Mouse (Mus musculus): Measurements from ENCODE around the gene Rac2. TPM values are rescaled to one million over a fixed set of nuclear protein-coding genes. Genes with fewer than 3 reads are reported as not detected.
A peak's percentile ranks its signal among the peaks of the same experiment; 100 is the strongest.

Gene Rac2
- total RNA-seq, 4 experiments from 2014 or later: 1.1 to 1.3 TPM; not detected in 2

DNA sequence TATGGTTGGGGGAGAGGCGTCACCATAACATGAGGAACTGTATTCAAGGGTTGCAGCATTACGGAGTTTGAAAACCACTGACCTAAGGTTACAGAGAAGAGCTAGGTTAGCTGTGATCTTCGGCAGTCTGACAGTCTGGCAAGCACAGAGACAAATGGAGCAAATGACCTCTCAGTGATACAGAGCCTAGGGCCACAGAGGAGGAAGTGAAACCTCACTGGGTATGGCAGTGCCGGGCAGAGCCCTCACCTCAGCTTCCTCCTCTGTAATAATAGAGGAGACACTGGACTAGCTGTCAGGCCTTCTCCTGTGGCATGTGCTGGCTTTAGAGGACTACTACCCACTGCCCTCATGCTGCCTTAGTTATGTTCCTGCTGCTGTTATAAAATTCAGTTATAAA, 16.3 kb upstream of the Rac2 start:
- DNase-seq (ENCODE audit: low spot score in 2 of 2): no peak

- no peak for DNase-seq (ENCODE audit: low spot score in 2 of 2)
Observed at GRCm38 (mm10) chr15:78588049-78588448, 15.5 kb upstream of the Rac2 start.

DNA sequence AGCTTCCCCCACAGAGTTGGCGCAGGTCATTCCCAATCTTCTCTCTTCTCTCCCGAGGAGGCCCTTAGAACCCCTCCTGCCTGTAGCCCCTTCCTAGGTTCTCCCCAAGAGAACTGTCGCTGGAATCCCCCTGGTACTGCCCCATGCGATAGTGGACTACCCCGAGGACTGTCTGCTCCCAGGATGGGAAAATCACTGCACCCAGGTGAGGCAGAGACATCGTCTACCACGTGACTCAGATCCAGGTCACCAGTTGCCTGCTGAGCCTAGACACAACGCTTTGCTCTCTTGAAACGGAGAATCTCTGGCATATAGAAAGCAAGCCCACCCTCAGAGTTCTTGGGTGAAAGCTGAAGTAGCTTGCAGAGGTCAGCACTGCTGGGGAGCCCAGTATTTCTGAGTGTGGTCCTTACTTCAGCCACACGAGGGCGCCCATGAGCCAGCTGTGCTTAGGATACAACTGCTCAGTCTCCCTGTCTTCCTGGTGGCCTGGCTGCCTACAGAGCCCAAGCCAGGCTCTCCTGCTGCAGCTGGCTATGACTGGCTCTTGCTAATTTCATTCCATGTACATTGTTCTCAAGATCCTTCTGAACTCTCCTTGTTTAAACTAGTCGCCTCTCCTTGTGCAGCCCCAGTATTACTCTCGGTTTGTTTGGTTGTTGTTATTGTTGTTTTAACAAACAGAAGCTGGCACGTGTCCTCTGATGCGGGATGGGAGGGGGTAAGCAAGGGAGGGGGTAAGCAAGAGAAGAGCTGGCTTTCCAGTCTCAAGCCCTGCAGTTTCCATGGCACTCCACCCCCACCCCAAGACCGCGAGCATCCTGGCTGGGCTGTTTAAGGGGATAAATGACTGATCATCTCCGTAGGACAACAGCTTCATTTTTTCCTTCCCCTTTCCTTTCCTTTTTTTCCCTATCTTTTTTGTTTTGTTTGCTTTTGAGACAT, 14.7 kb upstream of the Rac2 start:
- DNase-seq (ENCODE audit: low spot score in 2 of 2): peak; percentile 62 to 67

DNA sequence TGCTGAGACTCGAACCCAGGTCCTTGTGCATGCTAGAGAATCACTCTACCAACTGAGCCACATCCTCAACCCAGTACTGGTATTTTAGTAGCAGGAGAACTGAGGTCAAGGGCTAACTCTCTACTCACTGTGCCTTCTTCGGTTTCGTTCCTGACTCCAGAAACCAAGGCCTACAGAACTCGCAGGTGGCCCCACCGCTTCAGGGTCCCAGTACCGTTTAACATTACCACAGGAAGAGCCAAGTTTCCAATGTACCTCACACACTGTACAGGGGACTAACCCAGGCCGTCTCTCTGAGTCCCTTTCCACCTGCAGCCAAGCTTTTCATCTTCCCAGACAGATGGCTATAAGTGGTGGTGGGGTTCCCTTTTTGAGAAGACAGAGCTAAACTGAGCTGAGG, 12.8 kb upstream of the Rac2 start:
- DNase-seq (ENCODE audit: low spot score in 2 of 2): no peak

DNA sequence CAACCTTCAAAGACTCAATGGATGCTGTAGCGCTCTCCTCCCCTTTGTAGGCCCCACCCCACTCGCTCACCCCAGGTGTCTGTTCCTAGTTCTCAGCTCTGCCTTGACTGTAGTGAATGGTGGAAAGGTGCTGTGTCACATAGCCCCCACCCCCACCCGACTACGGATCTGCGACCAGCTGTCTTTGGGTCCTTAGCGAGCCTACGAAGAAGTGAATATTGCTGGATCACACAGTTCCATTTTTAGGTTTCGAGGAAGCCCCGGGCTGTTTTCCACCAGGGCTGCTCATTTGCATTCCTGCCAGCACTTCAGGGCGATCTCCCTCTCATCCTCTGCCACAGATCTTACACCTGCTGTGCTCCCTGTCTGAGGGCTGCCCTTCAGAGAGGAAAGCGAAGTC, 10.8 kb upstream of the Rac2 start:
- peak; percentile 63 to 72 for DNase-seq (ENCODE audit: low spot score in 2 of 2)

DNA sequence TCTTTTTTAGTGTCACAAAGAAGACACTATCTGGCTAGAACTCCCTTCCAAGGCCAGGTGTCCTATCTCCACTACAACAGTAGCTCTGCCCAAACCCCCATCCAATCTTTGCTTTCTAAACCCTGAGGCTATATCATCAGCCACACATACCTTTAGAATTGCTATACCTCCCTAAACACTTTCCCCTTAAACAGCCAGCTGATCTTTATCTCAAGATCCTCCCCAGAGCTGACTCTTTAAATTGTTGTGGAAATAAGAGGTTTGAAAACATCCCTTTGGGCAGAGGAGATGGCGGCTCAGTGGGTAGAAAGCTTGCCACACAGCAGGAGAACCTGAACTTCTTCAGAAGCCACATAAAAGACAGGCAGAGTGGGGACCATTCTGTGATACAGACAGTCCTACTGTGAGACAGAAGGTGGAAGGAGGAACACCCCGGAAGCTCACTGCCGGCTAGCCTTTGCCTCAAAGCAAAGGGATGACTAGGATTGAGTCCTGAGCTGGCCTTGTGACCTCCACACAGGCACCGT, 3.8 kb upstream of the Rac2 start:
- no peak for DNase-seq (ENCODE audit: low spot score in 2 of 2)

GRCm38 (mm10) chr15:78572270-78572600, 348 bp downstream of the Rac2 start:
- no peak for DNase-seq (ENCODE audit: low spot score in 2 of 2)

DNA sequence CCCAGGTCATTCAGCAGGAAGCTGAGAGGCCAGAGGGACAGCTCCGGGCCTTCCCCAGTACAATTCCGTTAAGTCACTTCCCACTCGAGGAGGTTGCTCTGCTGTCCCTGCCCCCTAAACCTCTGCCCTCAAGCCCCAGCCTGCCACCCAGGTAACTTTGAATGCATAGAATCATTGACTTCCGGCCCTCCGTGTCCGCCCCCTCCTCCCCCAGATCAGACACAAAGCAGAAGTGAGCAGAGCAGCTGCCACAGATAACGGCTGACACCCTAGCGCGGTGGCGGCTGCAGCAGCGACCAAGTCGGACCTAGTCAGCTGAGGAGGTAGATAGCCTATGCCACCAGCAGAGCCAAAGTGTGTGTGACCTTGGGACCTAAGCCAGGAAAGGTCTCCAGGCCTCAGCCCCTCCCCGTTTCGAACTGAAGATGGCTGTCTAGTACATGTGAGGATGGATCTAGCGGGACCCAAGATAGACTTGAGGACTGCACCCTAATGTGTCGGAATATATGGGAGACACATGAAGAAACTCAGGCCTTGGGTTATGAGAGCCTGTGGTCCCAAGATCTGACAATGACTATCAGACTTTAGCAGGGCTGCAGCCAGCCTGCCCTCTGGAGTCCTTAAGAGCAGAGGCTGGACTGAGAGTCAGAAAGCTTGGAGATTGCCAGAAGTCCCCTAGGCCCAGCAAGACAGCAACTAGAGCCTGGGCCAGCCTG, 871 bp downstream of the Rac2 start:
- no peak for DNase-seq (ENCODE audit: low spot score in 2 of 2)

- no peak for DNase-seq (ENCODE audit: low spot score in 2 of 2)
Observed at GRCm38 (mm10) chr15:78570170-78570569, 2.4 kb downstream of the Rac2 start.

DNA sequence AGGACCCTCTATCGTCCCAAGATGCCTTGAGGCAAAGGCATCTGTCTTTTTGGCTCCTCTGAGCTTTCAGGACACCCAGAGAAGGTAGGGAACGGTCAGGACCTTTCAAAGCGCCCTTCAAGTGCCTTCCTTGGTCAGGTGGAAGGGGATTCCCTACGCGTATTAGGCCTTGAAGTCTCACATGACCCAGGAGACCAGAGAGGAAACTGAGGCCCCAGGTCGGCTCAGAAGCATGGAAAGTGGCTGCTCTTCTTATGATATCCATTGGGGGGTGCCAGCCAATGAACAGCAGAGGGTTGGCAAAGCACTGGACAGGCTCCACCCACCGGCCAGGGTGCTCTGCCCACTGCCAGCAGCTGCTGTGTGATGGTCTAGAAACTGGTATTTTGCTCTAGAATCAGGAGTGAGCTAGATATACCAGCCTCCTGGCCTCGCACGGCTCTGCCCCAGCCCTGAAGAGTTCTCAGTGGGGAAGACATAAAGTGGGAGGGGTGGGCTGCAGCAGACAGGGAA, 4.9 kb downstream of the Rac2 start:
- no peak for DNase-seq (ENCODE audit: low spot score in 2 of 2)

- no peak for DNase-seq (ENCODE audit: low spot score in 2 of 2)
Observed at GRCm38 (mm10) chr15:78564764-78565435, 7.7 kb downstream of the Rac2 start.

GRCm38 (mm10) chr15:78563937-78564336, 8.6 kb downstream of the Rac2 start:
- no peak for DNase-seq (ENCODE audit: low spot score in 2 of 2)

GRCm38 (mm10) chr15:78563344-78563743, 9.2 kb downstream of the Rac2 start:
- no peak for DNase-seq (ENCODE audit: low spot score in 2 of 2)

DNA sequence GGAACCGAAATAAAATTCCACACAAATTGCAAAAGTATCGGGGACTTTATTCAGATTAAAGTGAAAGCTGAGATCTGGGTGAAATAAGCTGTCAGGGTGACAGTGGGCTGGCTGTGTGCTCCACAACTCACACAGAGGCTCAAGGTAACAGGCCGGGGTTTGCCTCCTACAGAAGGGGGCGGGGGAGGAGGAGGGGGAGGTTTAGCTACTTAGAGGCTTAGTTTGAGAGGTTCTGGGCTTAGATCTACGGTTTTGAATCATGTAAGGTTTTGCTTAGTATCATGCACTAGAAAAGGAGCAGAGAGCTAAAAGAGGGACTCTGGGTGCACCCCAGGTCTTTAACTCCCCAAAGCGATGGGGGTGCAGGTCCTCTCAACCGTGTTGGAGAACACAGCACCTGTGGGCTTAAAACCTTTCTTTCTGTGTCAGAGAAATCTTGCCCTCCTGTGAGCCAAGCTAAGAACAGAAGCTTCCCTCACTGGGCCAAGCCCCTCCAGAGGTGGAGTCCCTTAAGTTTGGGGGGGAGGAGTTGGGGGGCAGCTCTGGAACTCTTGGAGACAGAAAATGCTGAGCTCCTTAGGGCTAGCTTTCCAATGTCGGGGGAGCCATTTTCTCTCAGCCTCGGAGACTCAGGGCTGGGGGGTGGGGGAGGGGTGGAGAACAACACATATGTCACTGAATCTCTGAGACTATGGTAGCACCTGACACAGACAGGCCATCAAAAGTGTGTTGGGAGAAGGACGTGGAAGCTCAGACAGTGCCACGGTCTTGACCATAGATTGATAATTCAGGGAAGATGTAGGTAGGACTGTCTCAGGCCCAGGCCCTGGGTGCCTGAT, 13.2 kb downstream of the Rac2 start:
- DNase-seq (ENCODE audit: low spot score in 2 of 2): no peak

- DNase-seq (ENCODE audit: low spot score in 2 of 2): no peak
Observed at GRCm38 (mm10) chr15:78557693-78558535, 14.7 kb downstream of the Rac2 start.

- DNase-seq (ENCODE audit: low spot score in 2 of 2): no peak
Observed at GRCm38 (mm10) chr15:78554545-78555313, 17.9 kb downstream of the Rac2 start.

DNA sequence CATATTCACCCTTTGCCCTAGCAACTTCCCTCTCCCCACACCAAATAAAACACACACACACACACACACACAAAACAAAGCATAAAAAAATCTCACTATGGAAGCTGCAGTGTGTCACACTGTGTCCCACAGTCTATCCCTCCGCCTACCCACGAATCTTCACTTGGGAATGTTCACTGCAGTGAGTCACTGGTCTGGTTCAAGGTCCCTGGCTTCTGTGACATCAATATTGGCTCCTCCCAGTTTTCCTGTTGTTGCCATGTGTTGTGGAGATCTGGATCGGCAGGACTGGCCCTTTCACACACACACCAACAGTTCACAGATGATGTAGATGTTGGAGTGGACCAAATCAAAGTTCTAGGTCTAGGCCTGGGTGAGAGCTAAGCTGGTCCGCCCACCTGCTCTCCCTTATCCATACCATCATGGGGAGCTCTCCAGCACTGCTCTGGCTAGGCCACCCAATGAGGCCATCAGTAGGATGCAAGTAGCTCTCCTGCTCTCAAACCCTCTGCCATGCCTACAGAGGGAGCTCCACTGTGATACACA, 23.3 kb downstream of the Rac2 start:
- no peak for DNase-seq (ENCODE audit: low spot score in 2 of 2)

DNA sequence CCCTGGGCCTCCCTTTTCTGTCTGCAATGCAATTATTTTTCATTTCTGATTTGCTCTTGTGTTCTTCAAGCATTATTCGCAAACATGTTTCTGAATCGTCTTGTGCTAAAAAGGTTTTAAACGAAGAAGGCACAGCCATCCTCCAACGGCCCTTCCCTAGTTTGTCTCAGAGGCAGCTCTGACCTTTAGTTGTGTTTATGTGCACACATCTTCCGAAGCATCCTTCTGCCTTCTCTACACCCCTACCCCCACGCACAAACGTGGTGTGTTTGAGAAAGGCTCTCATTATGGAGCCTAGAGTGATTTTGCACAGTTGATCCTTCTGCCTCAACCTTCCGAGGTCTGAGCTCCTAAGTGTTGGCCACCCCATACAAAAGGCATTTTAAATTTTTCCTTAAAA, 23.9 kb downstream of the Rac2 start:
- no peak for DNase-seq (ENCODE audit: low spot score in 2 of 2)

DNA sequence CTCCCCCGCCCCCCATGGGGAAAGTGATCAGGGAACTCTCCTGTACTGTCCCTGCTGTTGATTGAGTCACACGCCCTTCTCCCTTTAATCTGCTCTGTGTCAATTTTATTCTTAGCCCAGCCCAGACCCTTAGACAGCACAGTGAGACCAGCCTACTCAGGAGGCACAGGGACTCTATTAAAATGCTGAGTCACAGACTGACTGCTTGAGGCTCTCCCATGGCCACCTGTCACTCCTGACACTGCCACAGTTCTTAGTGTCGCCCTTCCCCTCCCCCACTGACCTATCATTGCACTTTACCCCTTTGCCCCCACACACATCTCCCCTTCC, 24.3 kb downstream of the Rac2 start:
- no peak for DNase-seq (ENCODE audit: low spot score in 2 of 2)

All from gastrocnemius, adult 8-10 months (tissue).